Mouse (Mus musculus): Measurements from ENCODE around the gene Phldb1.

DNA sequence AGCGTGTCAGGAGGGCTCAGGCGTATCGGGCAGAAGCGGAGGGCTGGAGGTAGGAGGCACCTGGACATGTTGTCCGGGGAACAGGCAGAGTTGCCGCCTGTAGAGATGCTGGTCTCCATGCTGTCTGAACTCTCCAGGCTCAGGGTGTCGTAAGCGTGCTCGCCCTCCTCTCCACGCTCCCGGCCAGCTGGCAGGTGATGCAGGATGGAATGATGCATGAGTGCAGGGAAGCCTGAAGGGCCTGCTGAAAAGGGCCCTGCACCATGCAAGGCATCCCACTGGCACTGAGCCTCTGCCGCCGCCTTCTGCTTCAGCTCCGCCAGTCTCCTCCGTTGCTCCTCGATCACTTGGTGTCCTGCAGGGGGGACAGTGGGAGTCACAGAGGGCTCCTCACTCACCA is 37.1 kb downstream of the Phldb1 start:
- TF ChIP-seq CTCF (IDR thresholded peaks at IDR 0.05; ENCODE audit: extremely low read depth, insufficient read depth, insufficient read length, insufficient replicate concordance) (no peak), POLR2A (IDR thresholded peaks at IDR 0.05; ENCODE audit: low read depth, low read length) (no peak)
